Mouse (Mus musculus) hindbrain, embryonic 14.5 days (tissue): ENCODE measurements at regions not wholly inside any gene's neighbourhood (a gene's known extent, or its start where the extent isn't known, plus 50 kb on each side); places are given as distances from the start of the nearest gene placed in this dataset.

ENCODE experiments used
- ATAC-seq: fragments of 200-750 bp; cut with Nextera tagmentation; 2 replicates; pipeline ENCODE4 v1.8.0; 2017; ENCODE audit warnings: moderate number of reproducible peaks, mild to moderate bottlenecking, moderate TSS enrichment, moderate library complexity; ENCODE audit not compliant: low FRiP score
- DNase-seq: peaks from one replicate; pipeline ENCODE4 v3.0.0-alpha.2; 2015; ENCODE audit warnings: low spot score
- H3K27ac ChIP-seq: fragments of 300-500 bp; sonication (generic); 2 replicates; pipeline ENCODE4 v1.5.1; 2014; ENCODE audit warnings: mild to moderate bottlenecking, moderate library complexity
- H3K27me3 ChIP-seq: fragments of 300-500 bp; sonication (generic); 2 replicates; pipeline ENCODE4 v1.6.1; 2014; ENCODE audit warnings: mild to moderate bottlenecking, low read length, mixed read lengths; ENCODE audit not compliant: control insufficient read depth, insufficient read depth
- H3K36me3 ChIP-seq: fragments of 300-500 bp; sonication (generic); replicated peaks from 2 replicates; pipeline ENCODE4 v1.6.1; 2014; ENCODE audit not compliant: control insufficient read depth, insufficient read depth
- H3K4me1 ChIP-seq: fragments of 300-500 bp; sonication (generic); replicated peaks from 2 replicates; pipeline ENCODE4 v1.6.1; 2014; ENCODE audit warnings: antibody characterized with exemption, low read length, mixed read lengths; ENCODE audit not compliant: control insufficient read depth, insufficient read depth
- H3K4me2 ChIP-seq: fragments of 300-500 bp; sonication (generic); replicated peaks from 2 replicates; pipeline ENCODE4 v1.6.1; 2014; ENCODE audit warnings: mild to moderate bottlenecking, moderate library complexity
- H3K4me3 ChIP-seq: fragments of 300-500 bp; sonication (generic); replicated peaks from 2 replicates; pipeline ENCODE4 v1.5.1; 2014; ENCODE audit warnings: mild to moderate bottlenecking, low read length
- H3K9ac ChIP-seq: fragments of 300-500 bp; sonication (generic); 2 replicates; pipeline ENCODE4 v1.6.1; 2014
- H3K9me3 ChIP-seq: fragments of 300-500 bp; sonication (generic); 2 replicates; pipeline ENCODE4 v1.6.1; 2016; ENCODE audit warnings: low read length; ENCODE audit not compliant: control insufficient read depth
- WGBS: fragments of 180-500 bp; shearing (Covaris S2); extraction: QIAGEN DNeasy Blood & Tissue Kit; methylation state at CpG from one replicate; pipeline ENCODE4 v1.1.7; 2014; 5-methylcytosine and 5-hydroxymethylcytosine counted together

DNA sequence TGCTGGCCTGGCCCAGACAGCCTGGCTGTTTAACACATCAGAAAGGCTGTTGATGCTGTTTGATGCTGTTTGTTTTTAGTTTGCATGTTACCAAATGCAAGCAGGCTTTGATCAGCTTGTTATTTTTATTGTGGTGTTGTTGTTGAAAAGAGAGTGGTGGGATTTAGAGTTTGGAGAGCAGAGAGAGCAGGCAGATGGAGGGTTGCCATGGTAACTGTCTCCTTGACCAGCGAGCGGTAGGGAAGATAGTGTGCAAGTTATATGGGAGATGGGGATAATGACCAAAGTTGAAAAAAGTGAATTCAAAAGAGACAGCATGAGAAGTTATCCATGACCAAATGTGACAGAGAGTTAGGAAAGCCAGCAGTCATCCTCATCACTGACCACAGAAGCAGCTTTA, 83.3 kb downstream of the Cmc2 start:
- ATAC-seq (no peak), DNase-seq (no peak)
- Histone ChIP-seq H3K9me3 (no peaks in the 10 kb centered on the region), H3K4me2 (no peak overlapping the region), H3K27ac (no peak overlapping the region), H3K4me3 (no peak overlapping the region), H3K4me1 (no peaks in the 10 kb centered on the region), H3K9ac (no peak overlapping the region), H3K36me3 (no peaks in the 10 kb centered on the region), H3K27me3 (no peaks in the 10 kb centered on the region)
- WGBS: 35% methylated on average over 2 of the region's 2 CpGs

DNA sequence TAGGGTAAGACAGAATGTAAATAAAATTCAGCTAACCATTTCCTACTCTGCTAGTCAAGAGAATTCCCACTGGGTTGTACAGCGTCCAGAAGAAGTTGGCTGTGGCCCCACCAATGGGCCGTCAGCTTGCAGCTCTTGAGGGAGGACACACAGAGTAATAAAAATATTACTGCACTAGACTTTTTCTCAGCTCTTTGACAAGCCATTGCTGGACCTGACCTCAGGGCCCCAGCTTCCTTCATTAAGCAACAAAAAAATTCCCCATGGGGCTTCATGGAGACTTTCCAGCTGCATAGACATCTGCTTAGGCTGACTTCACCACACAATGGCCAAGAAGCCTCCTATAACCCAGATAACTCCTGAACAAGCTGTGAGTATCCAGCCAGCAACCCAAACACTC, 89.1 kb downstream of the Cmc2 start:
- Histone ChIP-seq H3K9ac (no peak overlapping the region), H3K4me2 (no peak overlapping the region), H3K36me3 (no peaks in the 10 kb centered on the region), H3K4me1 (no peaks in the 10 kb centered on the region), H3K27me3 (no peaks in the 10 kb centered on the region), H3K27ac (no peak overlapping the region), H3K9me3 (no peaks in the 10 kb centered on the region), H3K4me3 (no peak overlapping the region)
- WGBS: 84% methylated on average over 2 of the region's 2 CpGs
- DNase-seq (no peak), ATAC-seq (no peak)

DNA sequence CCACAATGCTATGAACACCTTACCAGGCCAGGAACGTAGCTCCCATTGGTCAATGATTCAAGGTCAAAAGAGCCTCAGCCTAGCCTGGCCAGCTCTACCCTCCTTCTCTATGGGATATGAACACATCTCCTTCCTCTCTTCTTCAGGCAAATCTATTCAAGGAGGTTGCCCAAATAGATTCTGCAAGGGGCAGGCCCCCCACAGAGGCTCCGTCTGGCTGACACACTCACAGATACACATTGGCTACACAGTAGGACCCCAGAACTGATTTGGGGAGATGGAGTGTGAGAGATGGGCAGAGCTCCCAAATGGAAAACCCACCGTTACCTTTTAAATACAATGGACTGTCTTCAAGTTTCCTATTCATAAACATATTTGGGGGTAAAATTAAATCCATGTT, 91.6 kb downstream of the Cmc2 start:
- DNase-seq: no peak
- Histone ChIP-seq H3K4me2 (no peak overlapping the region), H3K36me3 (no peaks in the 10 kb centered on the region), H3K9ac (no peak overlapping the region), H3K27ac (no peak overlapping the region), H3K4me1 (no peaks in the 10 kb centered on the region), H3K9me3 (no peaks in the 10 kb centered on the region), H3K4me3 (no peak overlapping the region), H3K27me3 (no peaks in the 10 kb centered on the region)
- WGBS: 71% methylated on average over 3 of the region's 3 CpGs
- ATAC-seq: no peak

DNA sequence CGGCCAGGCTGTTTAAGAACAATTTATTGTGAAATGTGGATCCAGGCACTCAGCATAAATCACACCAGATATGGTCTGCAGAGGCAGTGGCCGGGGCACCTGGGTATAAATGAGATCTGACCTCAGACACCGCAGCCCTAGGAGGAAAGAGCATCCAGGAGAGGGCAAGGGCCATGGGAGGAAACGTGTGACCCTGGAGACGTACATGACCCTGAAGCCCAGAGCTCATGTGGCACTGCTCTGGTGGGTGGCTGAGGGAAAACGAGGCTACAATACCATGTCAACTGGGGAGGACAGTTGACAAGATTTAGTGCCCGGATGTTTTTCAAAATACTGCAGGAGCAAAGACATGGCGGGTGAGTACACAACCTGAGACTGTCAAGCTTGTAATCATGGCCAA, 93.0 kb downstream of the Cmc2 start:
- no peaks in the 10 kb centered on the region for H3K36me3 ChIP-seq
- no peak overlapping the region for H3K9ac ChIP-seq
- H3K4me2 ChIP-seq: no peak overlapping the region
- H3K4me3 ChIP-seq: no peak overlapping the region
- no peak overlapping the region for H3K27ac ChIP-seq
- 75% methylated on average over 8 of the region's 8 CpGs for WGBS
- no peaks in the 10 kb centered on the region; the same call in 1 of the 2 replicates for H3K9me3 ChIP-seq
- H3K27me3 ChIP-seq: no peaks in the 10 kb centered on the region
- H3K4me1 ChIP-seq: no peaks in the 10 kb centered on the region
- no peak for DNase-seq
- ATAC-seq: no peak

DNA sequence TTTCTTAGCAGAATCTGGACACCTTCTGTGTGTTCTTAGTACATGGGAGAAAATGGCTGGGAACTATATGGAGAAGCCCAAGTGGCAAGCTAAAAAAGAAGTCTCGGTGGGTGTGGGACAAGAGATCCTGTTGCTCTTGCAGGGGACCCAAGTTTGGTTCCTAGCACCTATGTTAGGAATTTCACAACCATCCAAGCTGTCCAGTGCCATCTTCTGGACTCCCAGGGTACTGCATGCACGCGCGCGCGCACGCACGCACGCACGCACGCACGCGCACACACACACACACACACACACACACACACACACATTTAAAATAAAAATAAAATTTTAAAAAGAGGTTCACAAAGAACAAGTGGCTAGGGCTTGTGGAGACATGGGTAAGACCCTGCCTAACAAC, 94.1 kb downstream of the Cmc2 start:
- no peak overlapping the region for H3K9ac ChIP-seq
- H3K27ac ChIP-seq: no peak overlapping the region

DNA sequence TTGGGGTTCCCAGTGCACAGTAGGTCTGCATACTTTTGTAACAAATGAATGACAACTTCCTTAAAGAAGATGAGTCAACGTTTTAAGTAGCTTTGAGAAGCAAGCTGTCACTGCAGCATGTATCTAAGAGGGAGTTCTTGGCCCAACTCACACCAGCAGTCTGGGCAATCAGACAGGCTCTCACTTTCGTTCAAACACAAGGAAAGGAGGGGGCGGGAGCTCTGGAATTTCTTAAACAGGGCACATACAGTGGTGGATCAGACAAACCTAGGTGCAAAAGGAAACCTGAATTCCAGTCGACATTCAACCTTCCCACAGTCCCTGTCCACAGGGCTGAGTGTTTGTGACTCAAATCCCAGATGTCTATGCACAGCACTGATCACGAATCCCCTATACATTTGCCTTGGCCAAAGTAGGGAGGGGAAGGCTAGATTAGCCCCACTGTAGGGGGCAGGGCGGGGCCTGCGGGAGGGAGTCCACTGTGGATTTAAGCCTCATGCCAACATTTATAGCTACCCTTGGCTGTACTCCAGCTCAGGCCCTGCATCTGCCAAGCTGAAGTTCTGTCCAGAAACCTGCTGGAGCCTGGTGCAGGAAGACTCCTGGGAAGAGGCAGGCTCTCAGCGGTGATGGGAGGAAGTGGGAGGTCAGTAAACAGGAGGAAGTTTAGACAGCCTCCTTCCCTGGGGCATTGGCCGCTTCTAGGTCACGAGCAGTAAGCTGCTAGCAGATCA, 81.5 kb upstream of the Cdyl2 start:
- ATAC-seq (no peak), DNase-seq (peak; percentile 46)
- Histone ChIP-seq H3K27ac (no peak overlapping the region), H3K9ac (no peak overlapping the region), H3K36me3 (no peaks in the 10 kb centered on the region), H3K27me3 (no peaks in the 10 kb centered on the region), H3K4me1 (no peaks in the 10 kb centered on the region), H3K4me2 (no peak overlapping the region), H3K9me3 (no peaks in the 10 kb centered on the region), H3K4me3 (no peak overlapping the region)
- 60% methylated on average over 10 of the region's 10 CpGs for WGBS

More for the DNA sequence above, 94.1 kb downstream of the Cmc2 start:
- Histone ChIP-seq H3K36me3 (no peaks in the 10 kb centered on the region), H3K27me3 (no peaks in the 10 kb centered on the region), H3K4me3 (no peak overlapping the region), H3K4me2 (no peak overlapping the region), H3K9me3 (no peaks in the 10 kb centered on the region; the same call in 1 of the 2 replicates), H3K4me1 (no peaks in the 10 kb centered on the region)
- DNase-seq: no peak
- WGBS: 91% methylated on average over 13 of the region's 13 CpGs
- ATAC-seq: no peak

DNA sequence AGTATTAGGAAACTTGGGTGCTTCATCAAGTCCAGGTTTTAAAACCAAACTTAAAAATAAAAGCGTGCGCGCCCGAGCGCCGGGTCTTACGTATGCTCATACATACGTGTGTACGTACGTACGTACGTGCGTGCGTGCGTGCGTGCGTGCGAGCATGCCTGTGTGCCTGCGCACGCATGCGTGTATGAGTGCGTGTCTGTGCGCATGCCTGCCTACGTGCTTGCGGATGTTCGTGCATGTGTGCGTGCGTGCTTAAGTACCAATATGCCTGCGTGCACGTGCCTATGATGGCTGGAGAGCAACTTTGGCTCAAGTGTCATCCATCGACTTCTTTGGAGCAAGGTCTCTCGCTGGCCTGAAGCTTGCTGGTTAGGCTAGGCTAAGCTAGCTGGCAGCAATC, 68.5 kb upstream of the Cdyl2 start:
- H3K27ac ChIP-seq: no peak overlapping the region
- H3K4me1 ChIP-seq: no peaks in the 10 kb centered on the region
- WGBS: 97% methylated on average over 32 of the region's 32 CpGs
- no peak overlapping the region for H3K4me2 ChIP-seq
- H3K4me3 ChIP-seq: no peak overlapping the region
- no peaks in the 10 kb centered on the region for H3K27me3 ChIP-seq
- no peak overlapping the region for H3K9ac ChIP-seq
- H3K9me3 ChIP-seq: no peaks in the 10 kb centered on the region
- no peak for ATAC-seq
- H3K36me3 ChIP-seq: no peaks in the 10 kb centered on the region
- DNase-seq: no peak

DNA sequence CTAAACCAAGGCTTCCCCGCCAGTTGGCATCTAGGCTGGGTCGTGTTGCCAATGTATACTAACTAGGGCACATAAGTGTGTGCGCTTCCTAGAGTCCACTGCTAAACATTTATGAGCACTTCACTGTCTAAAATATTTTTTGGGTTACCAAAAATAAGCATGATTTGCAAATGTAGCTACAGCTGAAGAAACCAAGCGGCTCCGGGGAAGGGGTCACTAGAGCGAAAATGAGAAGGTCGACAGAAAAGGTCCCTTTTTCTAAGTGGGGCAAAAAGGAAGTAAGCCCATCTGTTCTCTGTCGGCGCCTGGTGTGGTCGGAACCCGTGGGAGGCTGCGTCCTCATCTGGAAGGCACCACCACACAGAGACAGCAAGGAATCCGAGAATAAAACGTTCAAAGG, 67.8 kb upstream of the Cdyl2 start:
- no peak overlapping the region for H3K4me3 ChIP-seq
- H3K9ac ChIP-seq: no peak overlapping the region
- DNase-seq: no peak
- no peaks in the 10 kb centered on the region for H3K27me3 ChIP-seq
- H3K36me3 ChIP-seq: no peaks in the 10 kb centered on the region
- no peaks in the 10 kb centered on the region for H3K9me3 ChIP-seq
- H3K4me2 ChIP-seq: no peak overlapping the region
- no peak overlapping the region for H3K27ac ChIP-seq
- ATAC-seq: no peak
- 92% methylated on average over 14 of the region's 14 CpGs for WGBS
- H3K4me1 ChIP-seq: no peaks in the 10 kb centered on the region

DNA sequence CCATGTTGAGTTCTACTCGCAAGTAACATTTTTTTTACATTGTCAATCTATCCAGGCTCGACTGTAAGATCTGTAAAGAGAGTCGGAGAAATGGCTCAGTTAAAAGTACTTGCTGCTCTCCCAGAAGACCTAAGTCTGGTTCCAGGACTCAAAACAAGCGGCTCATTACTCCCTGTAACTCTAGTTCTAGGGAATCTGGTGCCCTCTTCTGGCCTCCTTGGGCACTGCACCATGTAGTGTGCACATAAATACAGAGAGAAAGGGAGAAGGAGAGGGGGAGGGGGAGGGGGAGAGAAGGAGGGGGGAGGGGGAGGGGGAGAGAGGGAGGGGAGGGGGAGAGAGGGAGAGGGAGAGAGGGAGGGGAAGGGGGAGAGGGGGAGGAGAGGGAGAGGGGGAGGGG, 66.2 kb upstream of the Cdyl2 start:
- 91% methylated on average over 4 of the region's 4 CpGs for WGBS
- no peaks in the 10 kb centered on the region for H3K9me3 ChIP-seq
- H3K9ac ChIP-seq: no peak overlapping the region
- no peak overlapping the region for H3K4me3 ChIP-seq
- no peaks in the 10 kb centered on the region for H3K27me3 ChIP-seq
- H3K4me2 ChIP-seq: no peak overlapping the region
- DNase-seq (no peak), ATAC-seq (no peak)
- no peaks in the 10 kb centered on the region for H3K36me3 ChIP-seq
- no peaks in the 10 kb centered on the region for H3K4me1 ChIP-seq
- H3K27ac ChIP-seq: no peak overlapping the region

DNA sequence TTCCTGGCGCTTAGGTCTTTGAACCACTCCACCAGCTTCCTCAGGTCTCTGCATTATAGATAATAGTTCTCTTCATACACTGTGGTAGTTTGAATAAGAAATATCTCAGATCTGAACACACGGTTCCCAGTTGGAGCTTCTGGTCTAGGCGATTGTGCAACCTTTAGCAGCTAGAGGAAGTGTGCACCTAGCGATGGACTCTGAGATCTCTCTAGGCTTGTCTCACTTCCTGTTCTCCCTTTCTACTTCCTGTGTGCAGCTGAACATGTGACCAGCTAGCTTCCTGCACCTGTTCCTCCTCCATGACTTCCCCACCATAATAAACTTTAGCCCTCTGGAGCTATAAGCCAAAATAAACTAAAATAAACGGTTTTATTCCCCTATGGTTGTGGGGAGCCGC, 62.9 kb upstream of the Cdyl2 start:
- ATAC-seq (no peak), DNase-seq (no peak)
- Histone ChIP-seq H3K9ac (no peak overlapping the region), H3K27ac (no peak overlapping the region), H3K9me3 (no peaks in the 10 kb centered on the region), H3K4me1 (no peaks in the 10 kb centered on the region), H3K36me3 (no peaks in the 10 kb centered on the region), H3K27me3 (no peaks in the 10 kb centered on the region), H3K4me3 (no peak overlapping the region), H3K4me2 (no peak overlapping the region)
- 95% methylated on average over 6 of the region's 6 CpGs for WGBS
